Mouse (Mus musculus): ENCODE results near the gene Nme3. TPM values are rescaled to one million over a fixed set of nuclear protein-coding genes. Genes with fewer than 3 reads are reported as not detected.

Gene Nme3
- total RNA-seq (2023) = 10 to 100 TPM; 31.9 to 34.5 TPM

GRCm38 (mm10) chr17:24896241-24896992, at the start of gene Nme3:
Nme3 (plus strand) TSS chr17:24896500.

GRCm38 (mm10) chr17:24850065-24850772, 46.1 kb upstream of the Nme3 start, which contains the start of gene Fahd1:
Fahd1 (minus strand) TSS chr17:24850364.

GRCm38 (mm10) chr17:24865776-24866175, 30.5 kb upstream of the Nme3 start, which contains the start of gene Igfals:
Igfals (plus strand) TSS chr17:24865997.

GRCm38 (mm10) chr17:24886134-24886931, 10.0 kb upstream of the Nme3 start, which contains the start of the genes Nubp2 and Spsb3:
Nubp2 (minus strand) TSS chr17:24886349.
Spsb3 (plus strand) TSS chr17:24886643.

DNA sequence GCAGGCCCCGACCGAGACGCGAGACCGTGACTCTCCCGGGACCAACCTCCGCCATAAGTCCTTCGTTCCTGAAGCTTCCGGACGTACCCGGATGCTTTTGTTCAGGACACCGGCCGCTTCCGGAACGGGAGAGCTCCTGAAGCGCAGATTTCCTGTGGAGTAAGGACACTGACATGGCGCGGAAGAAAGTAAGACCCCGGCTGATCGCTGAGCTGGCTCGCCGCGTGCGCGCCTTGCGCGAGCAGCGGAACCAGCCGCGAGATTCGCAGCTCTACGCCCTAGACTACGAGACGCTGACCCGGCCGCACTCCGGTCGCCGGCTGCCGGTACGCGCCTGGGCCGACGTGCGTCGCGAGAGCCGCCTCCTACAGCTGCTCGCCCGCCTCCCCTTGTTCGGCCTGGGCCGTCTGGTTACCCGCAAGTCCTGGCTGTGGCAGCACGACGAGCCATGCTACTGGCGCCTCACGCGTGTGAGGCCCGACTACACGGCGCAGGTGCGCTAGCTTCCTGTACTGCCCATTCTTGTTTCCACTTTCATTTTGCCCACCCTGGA, 1.2 kb upstream of the Nme3 start, which contains the start of the genes Eme2 and Mrps34:
Eme2 (minus strand) TSS at position 93 of the 553 bp plus-strand sequence.
Mrps34 (plus strand) TSS at position 122 of the 553 bp plus-strand sequence.

DNA sequence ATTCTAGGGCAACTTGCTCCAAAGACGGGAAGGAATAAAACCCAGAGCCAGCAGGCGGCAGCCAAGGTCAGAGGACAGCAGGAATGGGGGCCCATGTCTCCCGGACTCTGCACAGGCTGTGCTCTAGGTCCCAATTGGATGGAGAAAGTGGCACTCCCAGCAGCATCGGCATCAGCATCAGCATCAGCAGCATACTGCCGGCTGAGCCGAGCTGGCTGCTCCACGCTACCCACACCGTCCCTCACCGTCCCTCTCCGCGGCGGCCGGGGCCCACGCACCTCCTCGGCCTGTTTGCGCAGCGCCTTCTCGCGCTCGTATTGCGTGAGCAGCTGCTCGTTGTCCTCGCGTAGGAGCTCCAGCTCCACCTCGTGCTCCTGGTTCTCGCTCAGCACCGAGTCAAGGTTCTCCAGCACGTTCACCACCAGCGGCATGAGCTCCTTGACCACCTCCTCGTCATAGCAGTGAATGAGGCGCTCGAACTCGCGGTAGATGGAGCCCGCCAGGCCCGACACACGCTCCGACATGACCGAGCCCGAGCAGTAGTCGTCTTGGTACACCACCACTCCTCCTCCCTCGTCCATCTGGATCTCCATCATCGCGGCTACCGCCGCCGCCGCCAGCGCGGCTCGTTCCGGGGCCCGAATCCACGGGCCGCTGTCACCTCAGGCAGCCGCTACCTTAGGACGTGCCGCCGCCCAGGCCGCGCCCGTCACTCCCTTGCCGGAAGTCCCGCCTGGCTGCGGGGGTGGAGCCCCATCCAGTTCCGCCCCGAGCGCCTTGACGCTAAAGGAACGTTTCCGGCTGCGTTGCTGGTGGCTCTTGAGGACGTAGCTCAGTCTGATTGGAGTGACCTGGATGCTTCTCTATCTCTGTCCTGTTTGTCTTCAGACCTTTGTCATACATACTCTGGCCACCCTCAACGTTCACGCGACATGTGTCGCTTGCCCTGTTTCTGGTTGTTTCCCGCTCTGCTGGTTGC, 40.2 kb downstream of the Nme3 start, which contains the start of gene Mapk8ip3:
Mapk8ip3 (minus strand) TSS at position 719 of the 979 bp plus-strand sequence.

Other genes with a start within 250 kb of the Nme3 start
- under 1 TPM in 1 of 2 experiments, not detected in 1; 0.30 TPM for gene Slc9a3r2, start 246.2 kb upstream of the Nme3 start, total RNA-seq (2023)
- gene Npw, start 238.0 kb upstream of the Nme3 start, total RNA-seq (2023) = not detected
- gene Zfp598, start 226.8 kb upstream of the Nme3 start, total RNA-seq (2023) = 10 to 100 TPM; 60.3 to 60.7 TPM
- gene Syngr3, start 206.5 kb upstream of the Nme3 start, total RNA-seq (2023) = under 1 TPM in 1 of 2 experiments, not detected in 1; 0.50 TPM
- 10 to 100 TPM; 15.8 to 17.5 TPM for gene Gfer, start 200.3 kb upstream of the Nme3 start, total RNA-seq (2023)
- gene Noxo1, start 200.3 kb upstream of the Nme3 start, total RNA-seq (2023) = 1 to 10 TPM; 5.5 to 7.4 TPM
- gene Tbl3, start 188.8 kb upstream of the Nme3 start, total RNA-seq (2023) = 10 to 100 TPM; 30.5 to 32.5 TPM
- gene Rnf151, start 178.4 kb upstream of the Nme3 start, total RNA-seq (2023) = not detected
- 1,000 to 10,000 TPM; 1,102 to 1,132 TPM for gene Rps2, start 178.4 kb upstream of the Nme3 start, total RNA-seq (2023)
- 10 to 100 TPM; 67.1 to 79.0 TPM for gene Ndufb10, start 172.0 kb upstream of the Nme3 start, total RNA-seq (2023)
- gene Rpl3l, start 168.7 kb upstream of the Nme3 start, total RNA-seq (2023) = not detected
- 10 to 100 TPM; 31.6 to 34.3 TPM for gene Msrb1, start 159.9 kb upstream of the Nme3 start, total RNA-seq (2023)
- gene Hs3st6, start 143.5 kb upstream of the Nme3 start, total RNA-seq (2023) = not detected
- gene Meiob, start 92.2 kb upstream of the Nme3 start, total RNA-seq (2023) = not detected
- 10 to 100 TPM; 29.9 to 32.6 TPM for gene Hagh, start 56.4 kb upstream of the Nme3 start, total RNA-seq (2023)
- gene Fahd1, start 46.1 kb upstream of the Nme3 start, total RNA-seq (2023) = 1 to 10 TPM; 1.8 to 2.6 TPM
- gene Igfals, start 30.5 kb upstream of the Nme3 start, total RNA-seq (2023) = 1 to 10 TPM in 1 of 2 experiments, under 1 TPM in 1; 0.80 to 1.3 TPM
- gene Nubp2, start 10.2 kb upstream of the Nme3 start, total RNA-seq (2023) = 10 to 100 TPM; 61.9 to 68.8 TPM
- gene Spsb3, start 9.9 kb upstream of the Nme3 start, total RNA-seq (2023) = 10 to 100 TPM; 36.0 to 40.1 TPM
- gene Eme2, start 1.4 kb upstream of the Nme3 start, total RNA-seq (2023) = 10 to 100 TPM; 68.9 to 86.2 TPM
- gene Mrps34, start 1.4 kb upstream of the Nme3 start, total RNA-seq (2023) = 10 to 100 TPM; 25.7 to 31.4 TPM
- 100 to 1,000 TPM; 234 to 243 TPM for gene Mapk8ip3, start 40.5 kb downstream of the Nme3 start, total RNA-seq (2023)
- gene Jpt2, start 64.2 kb downstream of the Nme3 start, total RNA-seq (2023) = 10 to 100 TPM; 40.5 to 45.8 TPM
- gene Cramp1l, start 119.3 kb downstream of the Nme3 start, total RNA-seq (2023) = 10 to 100 TPM; 36.0 to 42.6 TPM
- gene Ift140, start 119.6 kb downstream of the Nme3 start, total RNA-seq (2023) = 10 to 100 TPM; 63.5 to 65.4 TPM
- gene Tmem204, start 187.1 kb downstream of the Nme3 start, total RNA-seq (2023) = not detected
- 10 to 100 TPM; 42.1 to 47.6 TPM for gene Telo2, start 219.5 kb downstream of the Nme3 start, total RNA-seq (2023)
- not detected for gene Ptx4, start 224.3 kb downstream of the Nme3 start, total RNA-seq (2023)
- gene Clcn7, start 236.9 kb downstream of the Nme3 start, total RNA-seq (2023) = 10 to 100 TPM; 39.5 to 41.6 TPM